Mouse (Mus musculus): Measurements from ENCODE around the gene Nlrp6.

GRCm38 (mm10) chr7:140946980-140947379 is 26.3 kb downstream of the Nlrp6 start:
- no peak for TF ChIP-seq CTCF (IDR thresholded peaks at IDR 0.05; ENCODE audit: insufficient read depth, low read length)
- no peak for TF ChIP-seq POLR2A (IDR thresholded peaks at IDR 0.05; ENCODE audit: borderline replicate concordance, extremely low read depth, low read depth, low read length)

Data from lung, adult 2 months (tissue).